Mouse (Mus musculus): ENCODE measurements around the gene Olfr1508. TPM values are rescaled to one million over a fixed set of nuclear protein-coding genes. Genes with fewer than 3 reads are reported as not detected.

Gene Olfr1508
- not detected in 2 replicates for polyA plus RNA-seq (2015; fragmentation: Nextera tagmentation; extraction: Ambion mirVana)

DNA sequence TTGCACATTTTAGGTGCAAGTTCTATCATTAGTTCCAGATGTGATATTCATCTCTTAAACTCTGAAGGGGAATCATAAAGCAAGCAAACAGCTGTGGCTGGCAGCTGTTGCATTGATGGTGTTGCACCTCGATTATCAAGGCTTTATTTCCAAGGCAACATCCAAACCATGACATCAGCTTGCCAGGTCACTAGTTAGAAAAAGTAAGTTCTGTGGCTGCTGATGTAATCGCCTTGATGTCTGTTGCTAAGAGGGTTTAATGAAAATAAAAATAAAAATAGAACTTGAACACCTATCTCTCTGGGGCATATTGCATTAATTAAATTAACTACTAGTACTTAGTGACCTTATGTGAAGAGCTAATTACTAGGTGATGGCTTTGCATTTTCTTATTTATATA lies at the start of gene Olfr1508:
Gene Olfr1508, minus strand, starts transcription at position 101 of the 400 bp plus-strand sequence.
- no peak for TF ChIP-seq CTCF (IDR thresholded peaks at IDR 0.05)
- no peak for TF ChIP-seq EP300 (IDR thresholded peaks at IDR 0.05)
- Histone ChIP-seq H3K27me3 (replicated peaks; ENCODE audit: insufficient read depth, low read length) (no peaks in the 10 kb centered on the region), H3K9ac (replicated peaks; ENCODE audit: low read depth) (no peak within 1 kb of the TSS), H3K4me2 (replicated peaks; ENCODE audit: low read depth, low read length) (no peak within 1 kb of the TSS), H3K4me3 (ENCODE audit: low read depth, low read length) (no peak within 1 kb of the TSS), H3K36me3 (ENCODE audit: insufficient read depth, low read length) (no peaks in the 10 kb centered on the region), H3K27ac (ENCODE audit: low read length) (no peak within 1 kb of the TSS), H3K9me3 (ENCODE audit: low read length) (no peaks in the 10 kb centered on the region), H3K4me1 (ENCODE audit: insufficient read depth, low read depth, low read length) (no peaks in the 10 kb centered on the region)
- DNase-seq (ENCODE audit: low spot score) (no peak), ATAC-seq (no peak)
- WGBS: 62% methylated on average over 2 of the region's 2 CpGs

DNA sequence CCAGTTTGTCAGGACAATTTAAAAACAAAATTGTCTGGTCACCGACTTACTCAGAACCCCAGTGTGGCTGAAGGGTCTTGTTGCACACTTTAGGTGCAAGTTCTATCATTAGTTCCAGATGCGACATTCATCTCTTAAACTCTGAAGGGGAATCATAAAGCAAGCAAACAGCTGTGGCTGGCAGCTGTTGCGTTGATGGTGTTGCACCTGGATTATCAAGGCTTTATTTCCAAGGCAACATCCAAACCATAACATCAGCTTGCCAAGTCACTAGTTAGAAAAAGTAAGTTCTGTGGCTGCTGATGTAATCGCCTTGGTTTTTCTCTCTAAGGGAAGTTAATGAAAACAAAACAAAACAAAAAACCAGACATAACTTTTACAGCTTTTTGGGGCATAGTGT lies 28.2 kb upstream of the Olfr1508 start, which contains the start of gene Olfr1507:
Gene Olfr1507, minus strand, starts transcription at position 234 of the 400 bp plus-strand sequence.
- no peaks in the 10 kb centered on the region for H3K4me1 ChIP-seq (ENCODE audit: insufficient read depth, low read depth, low read length)
- H3K9me3 ChIP-seq (ENCODE audit: low read length): no peaks in the 10 kb centered on the region
- no peaks in the 10 kb centered on the region for H3K36me3 ChIP-seq (ENCODE audit: insufficient read depth, low read length)
- TF ChIP-seq EP300 (IDR thresholded peaks at IDR 0.05) (no peak), CTCF (IDR thresholded peaks at IDR 0.05) (no peak)
- ATAC-seq (no peak), DNase-seq (ENCODE audit: low spot score) (no peak)
- H3K27ac ChIP-seq (ENCODE audit: low read length): no peak within 1 kb of the TSS
- no peak within 1 kb of the TSS for H3K4me3 ChIP-seq (ENCODE audit: low read depth, low read length)
- no peak within 1 kb of the TSS for H3K9ac ChIP-seq (replicated peaks; ENCODE audit: low read depth)
- H3K27me3 ChIP-seq (replicated peaks; ENCODE audit: insufficient read depth, low read length): no peaks in the 10 kb centered on the region
- no peak within 1 kb of the TSS for H3K4me2 ChIP-seq (replicated peaks; ENCODE audit: low read depth, low read length)
- 83% methylated on average over 4 of the region's 4 CpGs for WGBS

DNA sequence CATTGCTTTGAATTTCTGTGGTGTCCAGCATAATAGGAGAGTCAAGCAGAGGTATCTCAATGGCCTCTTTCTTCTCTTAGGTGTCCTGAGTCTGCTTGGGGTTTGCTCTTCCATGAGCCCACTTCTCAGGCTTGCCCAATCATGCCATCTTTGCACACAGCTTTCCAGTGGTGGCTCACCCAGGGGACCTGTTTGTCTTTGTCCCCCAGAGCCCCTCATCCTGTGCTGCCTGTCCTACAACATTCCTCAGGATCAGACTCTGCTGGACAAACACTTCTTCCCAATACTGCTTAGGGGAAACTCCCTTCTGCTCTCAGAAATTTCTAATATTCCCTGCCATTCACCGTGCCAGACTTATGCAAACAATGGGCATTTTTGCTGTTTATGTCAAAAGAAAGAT lies 1.6 kb downstream of the Olfr1508 start:
- no peak overlapping the region for H3K27ac ChIP-seq (ENCODE audit: low read length)
- H3K4me3 ChIP-seq (ENCODE audit: low read depth, low read length): no peak overlapping the region
- no peak overlapping the region for H3K4me2 ChIP-seq (replicated peaks; ENCODE audit: low read depth, low read length)
- DNase-seq (ENCODE audit: low spot score) (no peak), ATAC-seq (no peak)
- no peaks in the 10 kb centered on the region for H3K4me1 ChIP-seq (ENCODE audit: insufficient read depth, low read depth, low read length)
- no peak for TF ChIP-seq EP300 (IDR thresholded peaks at IDR 0.05)
- no peak for TF ChIP-seq CTCF (IDR thresholded peaks at IDR 0.05)
- WGBS: 48% methylated on average over 1 of the region's 1 CpGs
- H3K9me3 ChIP-seq (ENCODE audit: low read length): no peaks in the 10 kb centered on the region
- H3K9ac ChIP-seq (replicated peaks; ENCODE audit: low read depth): no peak overlapping the region
- H3K36me3 ChIP-seq (ENCODE audit: insufficient read depth, low read length): no peaks in the 10 kb centered on the region
- H3K27me3 ChIP-seq (replicated peaks; ENCODE audit: insufficient read depth, low read length): no peaks in the 10 kb centered on the region

DNA sequence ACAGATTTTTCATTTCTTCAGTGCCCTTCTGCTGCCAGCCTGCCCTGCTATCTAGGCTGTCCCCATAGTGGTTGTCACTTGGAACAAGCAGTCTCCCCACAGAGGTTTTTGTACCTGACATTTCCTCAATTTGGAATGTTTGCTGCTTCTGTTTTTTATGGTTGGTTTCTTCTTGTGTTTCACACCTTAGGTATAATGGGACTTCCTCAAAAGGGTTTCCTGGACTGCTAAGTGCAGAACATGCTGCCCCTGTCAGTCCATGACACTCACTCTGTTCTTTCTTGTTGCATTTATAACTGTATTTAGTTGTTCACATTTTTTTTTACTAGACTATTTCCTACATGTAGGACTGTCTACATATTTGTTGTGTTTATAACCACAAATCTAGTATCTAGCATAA lies 5.4 kb downstream of the Olfr1508 start:
- Histone ChIP-seq H3K27ac (ENCODE audit: low read length) (no peak overlapping the region), H3K27me3 (replicated peaks; ENCODE audit: insufficient read depth, low read length) (no peaks in the 10 kb centered on the region), H3K4me2 (replicated peaks; ENCODE audit: low read depth, low read length) (no peak overlapping the region), H3K4me1 (ENCODE audit: insufficient read depth, low read depth, low read length) (no peaks in the 10 kb centered on the region), H3K4me3 (ENCODE audit: low read depth, low read length) (no peak overlapping the region), H3K9me3 (ENCODE audit: low read length) (0 out of 2 replicates have a peak, but pooled peaks cover 2% of the 10 kb centered on the region), H3K36me3 (ENCODE audit: insufficient read depth, low read length) (no peaks in the 10 kb centered on the region), H3K9ac (replicated peaks; ENCODE audit: low read depth) (no peak overlapping the region)
- ATAC-seq (no peak), DNase-seq (ENCODE audit: low spot score) (no peak)
- TF ChIP-seq EP300 (IDR thresholded peaks at IDR 0.05): no peak
- no peak for TF ChIP-seq CTCF (IDR thresholded peaks at IDR 0.05)

DNA sequence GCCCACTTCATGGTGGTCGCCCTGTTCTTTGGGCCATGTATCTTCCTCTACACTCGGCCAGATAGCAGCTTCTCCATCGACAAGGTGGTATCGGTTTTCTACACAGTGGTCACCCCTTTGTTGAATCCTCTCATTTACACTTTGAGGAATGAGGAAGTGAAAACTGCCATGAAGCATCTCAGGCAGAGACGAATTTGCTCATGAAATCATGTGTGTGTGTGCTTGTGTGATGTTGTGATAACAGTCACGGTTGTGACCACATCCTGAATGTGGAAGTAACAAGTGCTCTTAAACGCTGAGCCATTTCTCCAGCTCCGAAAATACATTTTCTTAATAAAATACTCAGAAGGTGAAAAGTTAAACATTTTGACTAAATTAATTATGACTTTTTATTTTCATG lies 16.2 kb downstream of the Olfr1508 start:
- Histone ChIP-seq H3K27ac (ENCODE audit: low read length) (no peak overlapping the region), H3K4me1 (ENCODE audit: insufficient read depth, low read depth, low read length) (no peaks in the 10 kb centered on the region), H3K27me3 (replicated peaks; ENCODE audit: insufficient read depth, low read length) (no peaks in the 10 kb centered on the region), H3K9me3 (ENCODE audit: low read length) (no peaks in the 10 kb centered on the region), H3K4me2 (replicated peaks; ENCODE audit: low read depth, low read length) (no peak overlapping the region), H3K36me3 (ENCODE audit: insufficient read depth, low read length) (no peaks in the 10 kb centered on the region), H3K4me3 (ENCODE audit: low read depth, low read length) (no peak overlapping the region), H3K9ac (replicated peaks; ENCODE audit: low read depth) (no peak overlapping the region)
- DNase-seq (ENCODE audit: low spot score) (no peak), ATAC-seq (no peak)
- WGBS: 80% methylated on average over 8 of the region's 8 CpGs
- TF ChIP-seq EP300 (IDR thresholded peaks at IDR 0.05): no peak
- no peak for TF ChIP-seq CTCF (IDR thresholded peaks at IDR 0.05)

DNA sequence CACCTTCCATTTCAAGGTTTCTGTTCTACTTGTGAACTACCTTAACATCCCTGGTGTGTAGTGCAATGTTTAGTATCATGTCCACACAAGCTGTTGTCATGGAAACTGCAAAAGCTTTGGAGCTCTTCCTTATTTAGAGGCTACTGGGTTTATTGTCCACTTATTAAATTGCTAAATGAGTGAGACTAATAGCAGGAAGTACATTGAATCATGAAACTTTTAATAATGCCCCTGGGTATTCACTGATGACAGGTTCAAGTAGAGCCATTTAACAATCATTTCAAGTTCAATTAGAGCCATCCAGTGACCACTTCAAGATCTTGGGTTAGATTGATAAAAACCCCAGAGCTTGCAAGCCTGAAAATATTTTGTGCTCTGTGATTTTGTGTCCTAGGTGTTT lies 24.6 kb downstream of the Olfr1508 start, which contains the start of gene Olfr1509:
Gene Olfr1509, plus strand, starts transcription at position 301 of the 400 bp plus-strand sequence.
- Histone ChIP-seq H3K9me3 (ENCODE audit: low read length) (no peaks in the 10 kb centered on the region), H3K4me1 (ENCODE audit: insufficient read depth, low read depth, low read length) (no peaks in the 10 kb centered on the region), H3K4me2 (replicated peaks; ENCODE audit: low read depth, low read length) (no peak within 1 kb of the TSS), H3K27me3 (replicated peaks; ENCODE audit: insufficient read depth, low read length) (no peaks in the 10 kb centered on the region), H3K36me3 (ENCODE audit: insufficient read depth, low read length) (no peaks in the 10 kb centered on the region), H3K9ac (replicated peaks; ENCODE audit: low read depth) (no peak within 1 kb of the TSS), H3K27ac (ENCODE audit: low read length) (no peak within 1 kb of the TSS), H3K4me3 (ENCODE audit: low read depth, low read length) (no peak within 1 kb of the TSS)
- no peak for TF ChIP-seq EP300 (IDR thresholded peaks at IDR 0.05)
- no peak for TF ChIP-seq CTCF (IDR thresholded peaks at IDR 0.05)
- ATAC-seq (no peak), DNase-seq (ENCODE audit: low spot score) (no peak)

DNA sequence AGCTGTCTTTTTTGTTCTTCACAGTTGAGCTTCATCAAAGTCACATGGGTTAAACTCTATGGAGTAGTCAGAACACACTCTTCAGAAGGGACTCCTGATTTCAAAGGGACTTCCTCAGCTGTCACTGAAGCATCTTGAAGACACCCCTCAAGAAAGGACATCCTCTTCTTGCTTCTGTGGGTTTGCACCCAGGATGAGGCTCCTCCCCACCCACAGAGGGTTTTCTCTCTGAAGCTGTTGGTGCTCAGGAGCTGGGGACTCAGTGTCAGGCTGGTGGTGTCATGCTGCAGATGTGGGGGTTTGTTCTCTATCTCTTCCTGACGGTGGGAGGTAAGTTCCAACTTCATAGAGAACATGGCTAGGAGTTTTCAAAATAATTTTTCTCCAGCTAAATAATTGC lies 39.6 kb downstream of the Olfr1508 start:
- Histone ChIP-seq H3K9me3 (ENCODE audit: low read length) (no peaks in the 10 kb centered on the region), H3K4me2 (replicated peaks; ENCODE audit: low read depth, low read length) (no peak overlapping the region), H3K9ac (replicated peaks; ENCODE audit: low read depth) (no peak overlapping the region), H3K4me1 (ENCODE audit: insufficient read depth, low read depth, low read length) (no peaks in the 10 kb centered on the region), H3K36me3 (ENCODE audit: insufficient read depth, low read length) (no peaks in the 10 kb centered on the region), H3K4me3 (ENCODE audit: low read depth, low read length) (no peak overlapping the region), H3K27me3 (replicated peaks; ENCODE audit: insufficient read depth, low read length) (no peaks in the 10 kb centered on the region), H3K27ac (ENCODE audit: low read length) (no peak overlapping the region)
- no peak for TF ChIP-seq CTCF (IDR thresholded peaks at IDR 0.05)
- no peak for TF ChIP-seq EP300 (IDR thresholded peaks at IDR 0.05)
- WGBS: 85% methylated on average over 1 of the region's 1 CpGs
- ATAC-seq (no peak), DNase-seq (ENCODE audit: low spot score) (no peak)

Data from lung, postnatal 0 days (tissue).